Mouse (Mus musculus) kidney, adult 2 months (tissue): Measurements from ENCODE around the gene Rnf157.

Experiments
- CTCF ChIP-seq: fragments of 200-500 bp; conservative IDR thresholded peaks from 2 replicates; pipeline ENCODE4 v1.5.1; 2011; ENCODE audit warnings: low read depth, mild to moderate bottlenecking, control low read depth, low read length, moderate library complexity, mixed read lengths; ENCODE audit not compliant: insufficient read depth, insufficient read length
- POLR2A ChIP-seq: fragments of 200-500 bp; IDR thresholded peaks from one replicate; pipeline ENCODE4 v1.6.1; 2011; ENCODE audit warnings: low read depth, low read length, control low read depth

DNA sequence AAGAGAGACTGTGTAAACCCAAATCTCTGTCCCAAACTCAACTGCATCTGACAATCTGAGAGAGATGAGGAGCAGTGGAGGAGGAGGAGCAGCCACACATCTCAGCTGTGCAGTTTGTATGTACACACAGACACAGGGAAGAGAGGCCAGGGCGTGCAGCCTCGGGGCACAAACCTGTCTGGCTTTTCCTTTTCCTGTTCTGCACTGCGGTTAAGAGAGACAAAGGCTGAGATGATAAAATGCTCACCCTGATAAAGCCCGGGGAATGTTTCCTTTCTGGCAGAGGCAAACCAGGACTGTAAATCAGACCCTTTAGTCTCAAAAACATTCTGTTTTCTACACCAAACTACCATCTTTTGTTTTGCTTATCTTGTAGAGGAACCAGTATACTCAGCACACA lies 12.3 kb downstream of the Rnf157 start:
- no peak for TF ChIP-seq POLR2A
- TF ChIP-seq CTCF = no peak
